22 mouse cellular contexts compared by ENCODE assay signal in genomic region chr13:29377572-29377971, GRCm38 (mm10).
DNase-seq lines count a peak whose midpoint lies in the region; ATAC-seq and TF ChIP-seq lines count a peak whose summit lies in the region.
"Had no signal": no experiment of that assay in that cellular context is flagged by ENCODE, and none has a peak within 500 bp of the region (broad histone marks: within the 10 kb centered on the region; RNA-seq: fewer than 3 reads in every experiment).

No protein-coding gene starts in this region.

- TF ChIP-seq EP300 in MEL (IDR thresholded peaks at IDR 0.05; ENCODE audit: low read depth in 1 of 2, low read length in 2 of 2) = no peak
- TF ChIP-seq EP300 in heart, postnatal 0 days (IDR thresholded peaks at IDR 0.05; ENCODE audit: low read depth) = peak; percentile 31; the same call in 1 of the 2 replicates

- H3K4me3 ChIP-seq in heart, embryonic 13.5 days = no peak overlapping the region
- no peak overlapping the region for H3K4me3 ChIP-seq in heart, embryonic 10.5 days
- no peak overlapping the region for H3K4me3 ChIP-seq in MEL (ENCODE audit: control insufficient read depth in 1 of 2, insufficient read depth in 1 of 2, low read depth in 2 of 2, low read length in 2 of 2)
- no peak overlapping the region for H3K4me3 ChIP-seq in heart, postnatal 0 days (ENCODE audit: low read depth, low read length)
- H3K4me3 ChIP-seq: hindbrain, embryonic 12.5 days; left cerebral cortex, adult 2 months; liver, embryonic 15.5 days; lung, embryonic 15.5 days had no signal

- no peak for TF ChIP-seq POLR2A in MEL (IDR thresholded peaks at IDR 0.05; ENCODE audit: control insufficient read depth in 1 of 2, insufficient read depth in 1 of 2, low read depth in 1 of 2, low read length in 2 of 2, poor library complexity in 1 of 2)

- WGBS in heart, embryonic 13.5 days = 45% methylated on average over 2 of the region's 2 CpGs
- 76% methylated on average over 2 of the region's 2 CpGs for WGBS in heart, embryonic 10.5 days
- WGBS in heart, postnatal 0 days = 26% methylated on average over 2 of the region's 2 CpGs

- H3K36me3 ChIP-seq in heart, embryonic 13.5 days = no peaks in the 10 kb centered on the region
- H3K36me3 ChIP-seq in heart, embryonic 10.5 days = no peaks in the 10 kb centered on the region
- H3K36me3 ChIP-seq in MEL (ENCODE audit: control insufficient read depth in 1 of 2, insufficient read depth in 2 of 2, low read length in 2 of 2) = no peaks in the 10 kb centered on the region
- H3K36me3 ChIP-seq in heart, postnatal 0 days (replicated peaks; ENCODE audit: control insufficient read depth, insufficient read depth, low read length) = no peaks in the 10 kb centered on the region
- H3K36me3 ChIP-seq: hindbrain, embryonic 12.5 days; liver, embryonic 15.5 days; lung, embryonic 15.5 days had no signal

- H3K4me2 ChIP-seq in heart, embryonic 13.5 days = no peak overlapping the region
- no peak overlapping the region for H3K4me2 ChIP-seq in heart, postnatal 0 days (ENCODE audit: low read depth, low read length)
- H3K4me2 ChIP-seq: hindbrain, embryonic 12.5 days; liver, embryonic 15.5 days; lung, embryonic 15.5 days had no signal

- no peaks in the 10 kb centered on the region for H3K9me3 ChIP-seq in heart, embryonic 13.5 days
- H3K9me3 ChIP-seq in heart, embryonic 10.5 days = no peaks in the 10 kb centered on the region
- H3K9me3 ChIP-seq in MEL (replicated peaks; ENCODE audit: insufficient read depth, low read length) = no peaks in the 10 kb centered on the region
- no peaks in the 10 kb centered on the region for H3K9me3 ChIP-seq in heart, postnatal 0 days (replicated peaks; ENCODE audit: control insufficient read depth, low read length)
- H3K9me3 ChIP-seq: hindbrain, embryonic 12.5 days; liver, embryonic 15.5 days; lung, embryonic 15.5 days had no signal

- no peak overlapping the region for H3K9ac ChIP-seq in heart, embryonic 13.5 days
- H3K9ac ChIP-seq in MEL (ENCODE audit: control insufficient read depth, low read depth, low read length, poor library complexity, severe bottlenecking) = no peak overlapping the region
- H3K9ac ChIP-seq in heart, postnatal 0 days (replicated peaks; ENCODE audit: low read depth, low read length) = no peak overlapping the region
- H3K9ac ChIP-seq: hindbrain, embryonic 12.5 days; liver, embryonic 15.5 days; lung, embryonic 15.5 days had no signal

- no peak for TF ChIP-seq CTCF in MEL (IDR thresholded peaks at IDR 0.05 in 2 of 3, conservative IDR thresholded peaks at IDR 0.05 in 1 of 3; ENCODE audit: control insufficient read depth in 1 of 3, insufficient read depth in 1 of 3, low read depth in 2 of 3, low read length in 3 of 3, poor library complexity in 1 of 3, severe bottlenecking in 1 of 3)
- TF ChIP-seq CTCF in heart, postnatal 0 days (IDR thresholded peaks at IDR 0.05; ENCODE audit: low read depth) = no peak

- no peaks in the 10 kb centered on the region for H3K79me2 ChIP-seq in MEL (ENCODE audit: control insufficient read depth, insufficient read depth, low read length, poor library complexity)

- no peaks in the 10 kb centered on the region for H3K27me3 ChIP-seq in heart, embryonic 13.5 days (replicated peaks)
- H3K27me3 ChIP-seq in heart, embryonic 10.5 days (ENCODE audit: insufficient read depth, poor library complexity, severe bottlenecking) = no peaks in the 10 kb centered on the region
- no peaks in the 10 kb centered on the region for H3K27me3 ChIP-seq in MEL (ENCODE audit: control insufficient read depth in 1 of 2, insufficient read depth in 2 of 2, low read length in 2 of 2)
- no peaks in the 10 kb centered on the region for H3K27me3 ChIP-seq in heart, postnatal 0 days (ENCODE audit: control insufficient read depth, insufficient read depth, low read length)
- H3K27me3 ChIP-seq: hindbrain, embryonic 12.5 days; liver, embryonic 15.5 days; lung, embryonic 15.5 days; Patski had no signal

- peak; percentile 25 to 35 for DNase-seq in cerebellum, postnatal 14 days
- no peak for DNase-seq in cerebellum, adult 18-20 months
- DNase-seq in heart, embryonic 10.5 days (ENCODE audit: low spot score) = no peak
- peak; percentile 12 for DNase-seq in MEL (ENCODE audit: low read depth, low spot score)
- peak; percentile 73 for DNase-seq in heart, postnatal 0 days (ENCODE audit: low spot score)
- no peak for DNase-seq in kidney, adult 8-10 months
- DNase-seq in thymus, postnatal 36 days = no peak
- DNase-seq: adrenal gland, postnatal 36 days; cerebellum, adult 11 months; cerebellum, postnatal 36 days; gastrocnemius, postnatal 10 days; kidney, adult 2 months; kidney, postnatal 10 days; liver; thymus, postnatal 14 days had no signal

- peaks cover 15% of the 10 kb centered on the region for H3K4me1 ChIP-seq in heart, embryonic 13.5 days
- H3K4me1 ChIP-seq in heart, embryonic 10.5 days = 0 out of 2 replicates have a peak, but pooled peaks cover 3% of the 10 kb centered on the region
- no peaks in the 10 kb centered on the region for H3K4me1 ChIP-seq in MEL (ENCODE audit: control insufficient read depth in 1 of 2, insufficient read depth in 2 of 2, low read length in 2 of 2)
- peaks cover 3% of the 10 kb centered on the region; the same call in 1 of the 2 replicates for H3K4me1 ChIP-seq in heart, postnatal 0 days (ENCODE audit: control insufficient read depth, insufficient read depth)
- H3K4me1 ChIP-seq: hindbrain, embryonic 12.5 days; liver, embryonic 15.5 days; lung, embryonic 15.5 days had no signal

- ATAC-seq in heart, embryonic 13.5 days (ENCODE audit: extremely low read depth, insufficient number of reproducible peaks, low FRiP score, low TSS enrichment) = no peak
- ATAC-seq in heart, postnatal 0 days (ENCODE audit: insufficient read depth, low read depth) = peak; percentile 96
- ATAC-seq: Patski had no signal

- no peak for TF ChIP-seq RAD21 in MEL (IDR thresholded peaks at IDR 0.05; ENCODE audit: low read depth, low read length)

- peak overlapping the region; percentile 67 for H3K27ac ChIP-seq in heart, embryonic 13.5 days (replicated peaks)
- H3K27ac ChIP-seq in heart, embryonic 10.5 days = no peak overlapping the region
- no peak overlapping the region for H3K27ac ChIP-seq in MEL (ENCODE audit: control insufficient read depth, low read depth, low read length)
- peak overlapping the region; percentile 39 for H3K27ac ChIP-seq in heart, postnatal 0 days (ENCODE audit: low read depth)
- H3K27ac ChIP-seq: hindbrain, embryonic 12.5 days; left cerebral cortex, adult 2 months; liver, embryonic 15.5 days; lung, embryonic 15.5 days; macrophage had no signal

TF ChIP-seq in MEL, 35 proteins besides CTCF, POLR2A, EP300 and RAD21:
- TF ChIP-seq SIN3A (IDR thresholded peaks at IDR 0.05; ENCODE audit: low read length) = no peak
- peak; percentile 63; the same call in 1 of the 2 replicates for TF ChIP-seq USF1 (IDR thresholded peaks at IDR 0.05; ENCODE audit: low read depth, low read length)
TF ChIP-seq in MEL: peak in this region for 1.

Comparison
In these comparisons a context has a peak if more than half of its experiments do, and no peak if none do; other contexts are left out.
1. DNase-seq: peak in cerebellum, postnatal 14 days (2 of 2), MEL (single experiment) and heart, postnatal 0 days (single experiment); none in cerebellum, adult 18-20 months (0 of 2), heart, embryonic 10.5 days (single experiment), kidney, adult 8-10 months (0 of 2) and thymus, postnatal 36 days (0 of 2).
2. H3K27ac ChIP-seq: peak in heart, embryonic 13.5 days (single experiment) and heart, postnatal 0 days (single experiment); none in heart, embryonic 10.5 days (single experiment) and MEL (single experiment).